Mouse (Mus musculus): Measurements from ENCODE around the gene Als2cl.

DNA sequence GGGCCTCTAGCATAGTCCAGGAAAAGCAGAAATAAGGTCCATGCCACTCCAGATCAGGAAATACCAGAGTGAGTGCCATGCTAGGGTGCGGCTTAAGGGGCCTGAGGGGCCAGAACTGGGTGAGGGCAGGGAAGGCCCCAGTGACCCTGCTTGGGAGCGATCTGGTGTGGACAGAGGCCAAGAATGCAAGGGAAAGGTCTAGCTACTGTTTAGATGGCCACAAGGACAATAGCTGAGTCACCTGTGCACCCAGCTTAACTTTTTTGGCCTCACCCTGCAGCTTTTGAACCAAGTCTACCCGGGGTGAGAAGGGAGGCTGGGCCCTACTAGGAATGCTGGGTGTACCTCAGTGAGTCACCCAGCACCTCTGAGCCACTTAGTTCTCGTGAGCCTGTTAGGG lies 1.1 kb downstream of the Als2cl start:
- TF ChIP-seq GATA1 (IDR thresholded peaks at IDR 0.05; ENCODE audit: borderline replicate concordance, low read length) (no peak), FLI1 (IDR thresholded peaks at IDR 0.05; ENCODE audit: low read length) (no peak)

All from megakaryocyte, embryonic 14.5 days (primary cell).